8 mouse cellular contexts compared by ENCODE assay signal in genomic region chr6:56796668-56797141, GRCm38 (mm10). TPM values are rescaled to one million over a fixed set of nuclear protein-coding genes. Genes with fewer than 3 reads are reported as not detected.
A peak's percentile ranks its signal among the peaks of the same experiment; 100 is the strongest.
DNase-seq lines count a peak whose midpoint lies in the region; ATAC-seq and TF ChIP-seq lines count a peak whose summit lies in the region.

No protein-coding gene starts in this region.

- ATAC-seq in intestine, embryonic 15.5 days, result peak; percentile 59
- peak; percentile 40 for ATAC-seq in liver, postnatal 0 days
- peak; percentile 30 for ATAC-seq in neural tube, embryonic 13.5 days (ENCODE audit: low read depth)

- DNase-seq in urinary bladder, postnatal 25 days (ENCODE audit: low spot score), result peak; percentile 25
- no peak for DNase-seq in urinary bladder, postnatal 10 days (ENCODE audit: low spot score)
- DNase-seq in c-Kit-positive CD71-positive TER-119-negative erythroid progenitor cells, embryonic 14.5 days (ENCODE audit: low read depth), result peak; percentile 41
- peak; percentile 15 to 21 for DNase-seq in frontal cortex, postnatal 10 days (ENCODE audit: low spot score in 2 of 2)
- peak; percentile 58 for DNase-seq in liver, postnatal 0 days
- DNase-seq in thymus, postnatal 0 days (ENCODE audit: low spot score), result peak; percentile 54

- peaks cover 12% of the 10 kb centered on the region for H3K4me1 ChIP-seq in intestine, embryonic 15.5 days (replicated peaks)
- peaks cover 23% of the 10 kb centered on the region for H3K4me1 ChIP-seq in liver, postnatal 0 days (ENCODE audit: insufficient read depth)
- H3K4me1 ChIP-seq in neural tube, embryonic 13.5 days (replicated peaks), result peaks cover 36% of the 10 kb centered on the region

- H3K27me3 ChIP-seq in intestine, embryonic 15.5 days (replicated peaks), result no peaks in the 10 kb centered on the region
- H3K27me3 ChIP-seq in liver, postnatal 0 days (ENCODE audit: insufficient read depth, low read length), result no peaks in the 10 kb centered on the region
- no peaks in the 10 kb centered on the region for H3K27me3 ChIP-seq in neural tube, embryonic 13.5 days

- TF ChIP-seq EP300 in liver, postnatal 0 days (IDR thresholded peaks at IDR 0.05; ENCODE audit: low read depth), result no peak

- WGBS in intestine, embryonic 15.5 days, result under 1% methylated on average over 16 of the region's 16 CpGs
- under 1% methylated on average over 16 of the region's 16 CpGs for WGBS in liver, postnatal 0 days (ENCODE audit: insufficient replicate concordance)
- under 1% methylated on average over 16 of the region's 16 CpGs for WGBS in neural tube, embryonic 13.5 days

- TF ChIP-seq CTCF in liver, postnatal 0 days (IDR thresholded peaks at IDR 0.05; ENCODE audit: low read depth), result no peak

- H3K4me2 ChIP-seq in intestine, embryonic 15.5 days (replicated peaks), result peak overlapping the region; percentile 75
- peak overlapping the region; percentile 80 for H3K4me2 ChIP-seq in liver, postnatal 0 days (ENCODE audit: low read depth, low read length)
- peak overlapping the region; percentile 59 for H3K4me2 ChIP-seq in neural tube, embryonic 13.5 days

- no peaks in the 10 kb centered on the region for H3K36me3 ChIP-seq in intestine, embryonic 15.5 days
- H3K36me3 ChIP-seq in liver, postnatal 0 days (replicated peaks; ENCODE audit: insufficient read depth, low read length), result no peaks in the 10 kb centered on the region
- no peaks in the 10 kb centered on the region for H3K36me3 ChIP-seq in neural tube, embryonic 13.5 days

- no peaks in the 10 kb centered on the region for H3K9me3 ChIP-seq in intestine, embryonic 15.5 days
- H3K9me3 ChIP-seq in liver, postnatal 0 days (ENCODE audit: low read length), result no peaks in the 10 kb centered on the region
- no peaks in the 10 kb centered on the region for H3K9me3 ChIP-seq in neural tube, embryonic 13.5 days

- peak overlapping the region; percentile 100 for H3K27ac ChIP-seq in intestine, embryonic 15.5 days
- H3K27ac ChIP-seq in liver, postnatal 0 days (ENCODE audit: low read depth), result peak overlapping the region; percentile 100
- H3K27ac ChIP-seq in neural tube, embryonic 13.5 days (replicated peaks), result peak overlapping the region; percentile 99

- peak overlapping the region; percentile 93 for H3K9ac ChIP-seq in intestine, embryonic 15.5 days
- peak overlapping the region; percentile 88 for H3K9ac ChIP-seq in liver, postnatal 0 days (replicated peaks)
- H3K9ac ChIP-seq in neural tube, embryonic 13.5 days, result peak overlapping the region; percentile 93

- H3K4me3 ChIP-seq in intestine, embryonic 15.5 days (replicated peaks), result peak overlapping the region; percentile 93
- H3K4me3 ChIP-seq in liver, postnatal 0 days (ENCODE audit: low read depth, low read length), result peak overlapping the region; percentile 79
- peak overlapping the region; percentile 81 for H3K4me3 ChIP-seq in neural tube, embryonic 13.5 days

RNA-seq across cellular contexts. Expression of gene Kbtbd2, which starts 0.9 kb away (rescaled TPM):
- polyA plus RNA-seq in intestine, embryonic 15.5 days (2015; fragmentation: Nextera tagmentation; extraction: Ambion mirVana), result 20.9 and 23.5 TPM in 2 replicates
- polyA plus RNA-seq in liver, postnatal 0 days (2015; fragmentation: Nextera tagmentation; extraction: Ambion mirVana), result 8.3 and 9.8 TPM in 2 replicates
- polyA plus RNA-seq in neural tube, embryonic 13.5 days (2015; fragmentation: Nextera tagmentation; extraction: Ambion mirVana), result 33.2 and 35.3 TPM in 2 replicates
- polyA plus RNA-seq in thymus, postnatal 0 days (2015; fragmentation: Nextera tagmentation; extraction: Ambion mirVana), result 19.0 and 22.6 TPM in 2 replicates

RNA-seq across cellular contexts. Expression of gene Fkbp9, which starts 35.2 kb away (rescaled TPM):
- 106 and 109 TPM in 2 replicates for polyA plus RNA-seq in intestine, embryonic 15.5 days (2015; fragmentation: Nextera tagmentation; extraction: Ambion mirVana)
- 16.3 and 17.9 TPM in 2 replicates for polyA plus RNA-seq in liver, postnatal 0 days (2015; fragmentation: Nextera tagmentation; extraction: Ambion mirVana)
- 48.3 and 53.1 TPM in 2 replicates for polyA plus RNA-seq in neural tube, embryonic 13.5 days (2015; fragmentation: Nextera tagmentation; extraction: Ambion mirVana)
- polyA plus RNA-seq in thymus, postnatal 0 days (2015; fragmentation: Nextera tagmentation; extraction: Ambion mirVana), result 27.6 and 29.0 TPM in 2 replicates
